Mouse (Mus musculus) brain, adult 2 months (tissue): ENCODE measurements around the gene Camk2g.
A peak's percentile ranks its signal among the peaks of the same experiment; 100 is the strongest.
"Not testable (repeated sequence)": the region's sequence is repeated elsewhere in the genome, so short reads cannot be mapped to it uniquely, and the experiment has no call there.

Experiments
- DNase-seq: peaks from one replicate; pipeline ENCODE4 v3.0.0; 2011; ENCODE audit warnings: low read depth, low spot score

The Camk2g gene

GRCm38 (mm10) chr14:20738511-20738910, 55.4 kb downstream of the Camk2g start:
- no peak for DNase-seq

DNA sequence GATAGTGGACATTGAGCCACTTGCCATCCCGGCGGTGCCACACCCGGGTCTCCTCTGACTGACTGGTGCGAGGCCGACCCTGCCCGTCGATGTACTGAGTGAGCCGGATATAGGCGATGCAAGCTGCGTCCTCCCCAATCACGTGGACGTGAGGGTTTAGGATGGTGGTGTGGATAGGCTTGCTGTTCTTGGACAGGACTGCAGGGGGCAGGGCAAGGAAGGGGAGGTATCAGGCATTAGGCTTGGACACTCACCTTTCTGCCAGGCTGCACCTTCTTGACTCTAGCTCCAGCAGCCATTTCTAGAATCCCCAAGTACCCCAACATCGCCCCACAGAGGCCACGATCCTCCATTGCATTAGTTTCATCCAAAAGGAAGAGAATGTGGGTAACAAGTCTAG, 56.6 kb downstream of the Camk2g start:
- DNase-seq = peak; percentile 71

GRCm38 (mm10) chr14:20735892-20736390, 57.9 kb downstream of the Camk2g start:
- no peak for DNase-seq

DNA sequence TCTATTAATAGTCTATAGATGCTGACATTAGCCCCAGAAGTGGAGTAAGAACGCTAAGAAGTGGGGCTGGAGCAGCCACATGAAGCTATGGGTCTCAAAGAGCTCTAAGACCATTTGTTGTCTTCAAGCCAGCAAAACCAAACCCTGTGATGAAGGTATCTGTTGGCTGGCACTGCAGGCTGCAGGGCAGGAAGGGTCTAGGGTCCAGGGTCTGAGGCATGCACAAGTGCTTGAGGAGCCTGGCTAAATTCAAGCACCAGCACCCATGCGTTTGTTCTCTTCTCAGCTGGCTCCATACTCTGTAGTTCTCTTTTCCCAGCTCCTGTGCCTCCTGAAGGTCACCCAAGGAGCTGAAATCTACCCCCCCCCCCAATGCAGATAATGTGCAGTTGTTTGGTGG, 58.8 kb downstream of the Camk2g start:
- DNase-seq = no peak

DNA sequence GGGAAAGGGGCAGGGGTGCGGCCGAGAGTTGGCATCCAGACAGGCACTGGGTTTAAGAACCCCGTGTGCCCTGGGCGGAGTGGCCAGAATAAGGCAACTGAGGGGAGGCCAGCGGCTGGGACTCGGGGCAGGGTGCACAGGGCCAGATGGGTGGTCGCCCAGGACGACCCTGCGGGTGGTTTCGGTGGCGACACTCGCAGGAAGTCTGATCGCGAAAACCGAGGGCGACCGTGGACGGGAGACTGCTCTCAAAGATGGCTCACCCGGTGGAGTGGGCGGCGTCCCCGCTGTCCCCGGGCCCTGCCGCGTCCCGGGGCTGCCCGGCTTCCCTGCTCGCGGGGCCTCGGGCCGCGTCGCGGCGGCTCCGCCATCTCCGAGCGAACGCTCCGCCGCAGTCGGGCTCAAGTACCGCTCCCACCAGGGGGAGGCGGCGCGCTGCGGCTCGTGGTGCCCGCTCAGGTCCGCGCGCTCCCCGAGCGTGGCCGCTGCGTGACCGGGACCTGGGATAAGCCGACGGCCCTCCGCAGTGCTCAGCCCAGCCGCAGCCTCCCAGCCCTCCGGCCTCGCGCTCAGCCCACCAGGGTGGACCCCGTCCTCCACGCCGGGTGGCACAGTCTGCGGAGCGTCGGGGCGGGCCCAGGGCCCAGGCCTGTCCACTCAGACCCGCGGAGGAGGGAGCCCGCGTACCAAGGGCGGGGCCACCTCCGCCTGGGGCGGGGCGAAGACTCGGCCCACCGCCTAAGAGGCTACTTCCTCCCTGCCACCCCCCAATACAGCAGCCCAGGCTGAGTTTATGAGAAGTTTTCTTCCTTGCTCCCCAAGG, 59.7 kb downstream of the Camk2g start, which contains the start of gene Ndst2:
TSS of gene Ndst2 (minus strand) at position 611 of the 823 bp plus-strand sequence.
- peak; percentile 95 for DNase-seq

DNA sequence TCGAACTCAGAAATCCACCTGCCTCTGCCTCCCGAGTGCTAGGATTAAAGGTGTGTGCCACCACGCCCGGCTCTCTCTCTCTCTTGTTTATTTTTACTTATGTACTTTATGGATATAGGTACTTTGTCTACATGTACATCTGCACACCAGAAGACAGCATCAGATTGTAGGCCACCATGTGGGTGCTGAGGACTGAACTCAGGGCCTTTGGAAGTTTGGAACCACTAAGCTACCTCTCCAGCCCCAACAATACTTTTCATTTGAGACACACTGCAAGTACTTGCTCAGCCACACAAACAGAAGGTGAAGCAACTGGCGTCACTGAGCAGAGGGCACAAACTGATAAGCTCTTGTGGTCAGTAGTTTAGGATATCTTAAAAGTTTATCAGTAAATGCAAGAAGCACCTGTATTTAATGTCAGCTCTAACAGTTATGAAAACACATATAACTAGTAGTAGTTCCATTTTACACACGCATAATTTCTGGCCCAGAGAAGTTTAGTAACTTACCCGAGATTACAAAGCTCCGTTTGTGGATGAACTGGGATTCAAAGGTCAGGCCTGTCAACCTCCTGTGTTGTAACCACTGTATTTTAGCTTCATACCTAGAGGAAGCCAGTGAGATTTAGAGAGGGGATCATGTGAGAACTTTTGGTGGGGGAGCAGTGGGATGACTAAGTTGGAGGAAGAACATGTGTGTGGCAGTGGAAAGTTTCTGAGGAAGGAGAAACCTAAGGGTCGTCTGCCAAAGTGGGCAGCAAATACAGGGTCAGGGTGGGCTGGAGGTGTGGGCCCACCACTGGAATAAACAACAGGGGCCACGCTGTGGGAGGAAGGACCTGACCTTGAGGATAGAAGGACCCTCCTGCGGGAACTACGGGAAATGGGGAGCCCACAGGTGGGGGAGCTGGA, 60.6 kb downstream of the Camk2g start:
- peak; percentile 41 for DNase-seq

GRCm38 (mm10) chr14:20730853-20731602, 62.9 kb downstream of the Camk2g start:
- no peak for DNase-seq

DNA sequence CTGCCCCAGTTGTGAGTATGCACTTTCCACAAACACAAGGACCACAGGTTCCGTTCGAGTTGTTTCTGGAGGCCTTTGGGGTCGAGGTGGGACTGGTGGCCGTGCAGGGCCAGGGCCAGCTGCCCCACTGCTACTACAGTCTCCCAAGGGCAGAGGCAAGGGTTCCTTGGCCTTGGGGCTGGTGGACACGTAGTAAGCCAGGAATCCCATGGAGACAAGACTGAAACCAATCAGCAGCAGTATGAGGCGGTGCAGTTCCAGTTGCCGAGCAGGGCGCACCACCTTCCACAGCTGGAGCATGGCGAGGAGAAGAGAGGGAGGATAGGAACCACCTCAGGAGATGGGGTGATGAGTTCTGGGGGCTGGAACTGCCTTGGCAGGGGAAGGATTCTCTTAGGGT, 64.0 kb downstream of the Camk2g start:
- no peak for DNase-seq

DNA sequence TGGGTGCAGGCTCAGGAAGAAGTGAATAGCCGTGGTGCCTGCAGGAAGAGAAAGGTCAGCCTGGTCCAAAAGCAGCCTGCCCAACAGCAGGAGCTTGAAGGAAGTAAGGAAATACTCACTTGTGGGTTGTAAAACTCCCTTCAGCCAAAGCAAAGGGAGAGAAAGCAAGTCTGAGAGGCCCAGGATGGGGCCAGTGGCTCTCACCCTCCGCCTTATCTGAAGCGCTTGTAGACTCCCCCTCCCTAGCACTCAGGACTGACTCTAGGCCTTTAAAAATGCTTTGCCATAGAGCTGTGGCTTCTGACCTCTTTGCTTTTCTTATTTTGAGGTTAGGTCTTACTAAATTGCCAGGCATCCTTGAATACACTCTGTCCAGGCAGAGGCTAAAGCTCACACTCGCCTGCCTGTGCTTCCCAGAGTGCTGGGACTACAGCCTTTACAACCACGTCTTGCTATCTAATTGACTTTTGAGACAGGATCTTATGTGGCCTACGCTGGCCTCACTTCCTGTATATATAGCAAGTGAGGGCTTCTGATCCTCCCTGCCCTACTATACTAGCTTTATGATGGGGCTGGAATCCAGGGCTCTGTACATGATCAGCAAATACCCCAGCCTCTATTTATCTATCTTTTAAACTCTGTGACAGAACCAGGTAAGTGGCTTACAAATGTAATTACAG, 68.1 kb downstream of the Camk2g start:
- no peak for DNase-seq

- DNase-seq = peak; percentile 80
Observed at GRCm38 (mm10) chr14:20724043-20724442, 69.8 kb downstream of the Camk2g start.

GRCm38 (mm10) chr14:20723006-20723405, 70.9 kb downstream of the Camk2g start:
- DNase-seq = no peak

- DNase-seq = no peak
Observed at GRCm38 (mm10) chr14:20721371-20721770, 72.5 kb downstream of the Camk2g start.

DNA sequence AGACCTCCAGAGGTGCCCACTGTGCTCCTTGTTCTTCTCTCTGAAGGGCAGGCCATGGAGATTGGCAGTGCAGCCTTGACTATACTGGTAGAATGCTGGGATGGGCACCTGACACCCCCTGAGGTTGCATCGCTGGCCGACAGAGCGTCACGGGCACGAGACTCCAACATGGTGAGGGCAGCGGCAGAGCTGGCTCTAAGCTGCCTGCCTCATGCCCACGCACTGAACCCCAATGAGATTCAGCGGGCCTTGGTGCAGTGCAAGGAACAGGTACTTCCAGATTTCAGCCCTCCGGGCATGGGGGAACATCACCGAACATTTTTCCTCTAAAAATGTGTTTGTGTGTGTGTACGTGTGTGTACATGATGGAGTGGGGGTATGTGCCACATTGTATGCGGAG, 74.1 kb downstream of the Camk2g start:
- no peak for DNase-seq

- no peak for DNase-seq
Observed at GRCm38 (mm10) chr14:20718443-20718842, 75.4 kb downstream of the Camk2g start.

GRCm38 (mm10) chr14:20713832-20714231, 80.1 kb downstream of the Camk2g start:
- DNase-seq = no peak

DNA sequence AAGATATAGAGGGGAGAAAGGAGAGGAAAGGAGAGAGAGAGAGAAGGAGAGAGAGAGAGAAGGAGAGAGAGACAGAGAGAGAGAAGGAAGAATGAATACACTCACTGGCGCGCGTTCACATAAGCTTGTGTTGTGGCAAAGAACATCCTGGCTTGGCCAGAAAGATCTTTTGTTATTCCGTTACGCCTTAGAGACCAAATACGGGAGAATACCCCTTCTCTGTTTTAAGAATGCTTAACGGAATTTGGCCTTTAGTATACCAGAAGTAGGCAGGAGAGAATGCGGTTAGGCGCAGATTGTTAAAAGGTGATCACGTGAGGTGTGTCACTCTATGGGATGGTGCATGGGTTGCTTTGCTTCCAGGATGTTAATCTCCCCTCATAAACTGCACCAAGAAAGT, 85.6 kb downstream of the Camk2g start:
- no peak for DNase-seq

DNA sequence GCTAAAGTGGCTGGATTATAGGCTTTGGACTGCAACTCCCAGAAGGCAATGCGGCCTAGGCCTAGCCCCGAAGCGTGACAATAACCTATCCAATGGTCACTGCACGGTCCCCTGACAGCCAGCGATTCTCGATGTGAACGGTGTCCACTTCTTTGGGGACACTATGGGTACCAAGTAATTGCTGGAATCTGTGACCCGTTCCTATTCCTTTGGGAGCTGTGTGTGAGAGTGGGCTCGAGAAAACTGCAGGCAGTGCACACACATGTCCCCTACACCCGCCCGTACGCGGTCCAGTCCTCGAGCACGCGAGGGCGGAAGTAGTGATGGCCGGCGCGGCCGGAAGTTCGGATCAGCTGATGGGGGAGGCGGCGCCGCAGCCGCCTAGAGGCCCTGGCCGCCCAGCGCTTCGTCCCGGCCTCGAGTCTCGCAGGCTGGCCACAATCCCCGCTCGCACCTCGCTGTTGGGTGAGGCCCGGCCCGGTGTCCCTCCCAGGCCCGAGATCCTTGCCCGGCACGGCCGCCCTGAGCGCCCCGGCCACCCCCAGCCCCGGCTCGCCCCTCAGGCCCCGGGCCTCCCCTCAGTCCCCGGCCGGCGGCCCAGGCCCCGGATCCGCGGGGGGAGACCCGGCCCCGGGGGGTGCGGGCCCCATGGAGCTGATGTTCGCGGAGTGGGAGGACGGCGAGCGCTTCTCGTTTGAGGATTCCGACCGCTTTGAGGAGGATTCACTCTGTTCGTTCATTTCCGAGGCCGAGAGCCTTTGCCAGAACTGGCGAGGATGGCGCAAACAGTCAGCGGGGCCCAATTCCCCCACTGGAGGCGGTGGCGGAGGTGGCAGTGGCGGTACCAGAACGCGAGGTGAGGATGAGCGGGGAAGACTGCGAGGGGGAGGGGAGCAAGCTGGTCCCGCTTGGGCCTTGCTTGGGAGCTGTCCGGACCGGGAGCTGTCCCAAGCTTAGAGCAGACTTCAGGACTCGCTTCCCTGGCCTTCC, 86.4 kb downstream of the Camk2g start, which contains the start of gene Zswim8:
TSS of gene Zswim8 (plus strand) at position 352 of the 990 bp plus-strand sequence.
- peak; percentile 97 for DNase-seq

DNA sequence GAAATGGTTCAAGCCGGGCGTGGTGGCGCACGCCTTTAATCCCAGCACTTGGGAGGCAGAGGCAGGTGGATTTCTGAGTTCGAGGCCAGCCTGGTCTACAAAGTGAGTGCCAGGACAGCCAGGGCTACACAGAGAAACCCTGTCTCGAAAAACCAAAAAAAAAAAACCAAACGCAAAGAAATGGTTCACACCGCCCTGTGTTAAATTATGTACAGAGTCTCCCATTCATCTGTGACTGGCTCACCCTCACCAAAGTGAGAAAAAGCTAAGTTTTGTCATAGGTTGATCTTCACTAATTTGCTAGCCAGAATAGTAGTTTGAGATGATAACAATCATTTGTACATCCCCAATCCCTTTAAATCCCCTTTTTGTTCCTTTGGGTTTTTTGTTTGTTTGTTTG, 90.4 kb downstream of the Camk2g start:
- not testable (repeated sequence) for DNase-seq

DNA sequence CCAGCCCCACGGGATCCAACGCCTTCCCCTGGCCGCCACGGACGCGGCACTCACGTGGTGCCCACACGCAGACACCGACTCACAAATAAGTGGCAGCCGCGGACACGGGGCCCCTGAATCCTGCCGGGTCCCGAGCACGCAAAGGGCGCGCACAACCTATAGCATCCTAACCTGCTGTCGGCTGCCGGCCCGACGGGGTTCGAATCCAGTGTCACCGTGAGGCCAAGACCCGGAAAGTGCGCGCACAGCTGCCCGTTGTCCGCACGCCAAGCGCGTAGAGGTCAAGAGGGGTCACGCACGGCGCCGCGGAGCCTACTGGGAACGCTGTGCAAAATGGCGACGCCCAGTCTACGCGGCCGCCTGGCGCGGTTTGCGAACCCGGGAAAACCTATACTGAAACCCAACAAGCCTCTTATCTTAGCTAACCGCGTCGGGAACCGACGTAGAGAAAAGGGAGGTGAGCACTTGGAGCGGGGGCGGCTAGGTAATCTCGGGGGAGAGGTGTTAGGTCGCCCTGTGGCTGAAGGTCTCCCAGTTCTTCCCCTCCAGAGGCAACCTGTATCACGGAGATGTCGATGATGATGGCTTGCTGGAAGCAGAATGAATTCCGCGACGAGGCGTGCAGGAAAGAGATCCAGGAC, 91.0 kb downstream of the Camk2g start, which contains the start of gene Chchd1:
TSS of gene Chchd1 (plus strand) at position 266 of the 641 bp plus-strand sequence.
- peak; percentile 94 for DNase-seq
